Mouse (Mus musculus) bone marrow macrophage, adult 2 months (primary cell): Measurements from ENCODE around the gene Slc22a12.

Experiments
- CTCF ChIP-seq: IDR thresholded peaks from 2 replicates; pipeline ENCODE4 v1.5.1; 2012; ENCODE audit warnings: low read depth, mild to moderate bottlenecking, low read length, moderate library complexity
- POLR2A ChIP-seq: IDR thresholded peaks from 2 replicates; pipeline ENCODE4 v1.6.1; 2012; ENCODE audit warnings: mild to moderate bottlenecking, low read depth, low read length, borderline replicate concordance

- TF ChIP-seq POLR2A: no peak
- peak; percentile 89 for TF ChIP-seq CTCF
Observed at GRCm38 (mm10) chr19:6489030-6489429, 53.8 kb downstream of the Slc22a12 start.
